Mouse (Mus musculus) spleen, adult 2 months (tissue): ENCODE measurements around the gene Rheb.

Experiments used
- CTCF ChIP-seq: fragments of 200-500 bp; IDR thresholded peaks from 2 replicates; pipeline ENCODE4 v1.5.1; 2011; ENCODE audit warnings: mild to moderate bottlenecking, inconsistent platforms; ENCODE audit not compliant: insufficient read depth, insufficient read length, insufficient replicate concordance; ENCODE audit errors: extremely low read depth
- POLR2A ChIP-seq: fragments of 200-500 bp; IDR thresholded peaks from 2 replicates; pipeline ENCODE4 v1.6.1; 2011; ENCODE audit warnings: low read depth, low read length, inconsistent platforms

DNA sequence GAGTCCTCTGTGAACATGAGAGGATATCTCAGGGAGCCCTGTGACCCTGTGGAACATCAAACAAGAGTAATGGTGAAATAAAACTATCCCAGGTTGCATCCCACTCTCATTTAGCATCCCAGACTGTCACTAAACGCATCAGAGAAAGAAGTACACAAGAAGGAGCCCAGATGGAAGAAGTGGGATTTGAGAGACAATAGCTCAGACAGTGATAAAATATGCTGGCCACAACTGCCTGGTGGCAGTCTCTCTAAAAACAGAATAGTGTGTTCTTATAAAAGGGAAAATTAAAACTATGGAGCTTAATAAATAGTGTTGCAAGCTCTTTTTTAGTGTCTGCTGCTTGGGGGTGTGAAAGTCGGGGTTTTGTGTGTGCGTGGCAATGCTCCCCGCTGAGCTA is 59.5 kb downstream of the Rheb start:
- TF ChIP-seq CTCF = no peak
- no peak for TF ChIP-seq POLR2A
